Mouse (Mus musculus) small intestine, adult 2 months (tissue): ENCODE results near the gene Tcf23.

Experiments
- CTCF ChIP-seq: fragments of 200-500 bp; IDR thresholded peaks from 2 replicates; pipeline ENCODE4 v1.5.1; 2012; ENCODE audit warnings: low read depth, mild to moderate bottlenecking, control low read depth, inconsistent platforms, low read length, moderate library complexity, mixed read lengths; ENCODE audit not compliant: insufficient replicate concordance, insufficient read length; ENCODE audit errors: extremely low read depth
- POLR2A ChIP-seq: fragments of 200-500 bp; IDR thresholded peaks from 2 replicates; pipeline ENCODE4 v1.6.1; 2012; ENCODE audit warnings: low read depth, mild to moderate bottlenecking, control low read depth, inconsistent platforms, low read length, moderate library complexity

DNA sequence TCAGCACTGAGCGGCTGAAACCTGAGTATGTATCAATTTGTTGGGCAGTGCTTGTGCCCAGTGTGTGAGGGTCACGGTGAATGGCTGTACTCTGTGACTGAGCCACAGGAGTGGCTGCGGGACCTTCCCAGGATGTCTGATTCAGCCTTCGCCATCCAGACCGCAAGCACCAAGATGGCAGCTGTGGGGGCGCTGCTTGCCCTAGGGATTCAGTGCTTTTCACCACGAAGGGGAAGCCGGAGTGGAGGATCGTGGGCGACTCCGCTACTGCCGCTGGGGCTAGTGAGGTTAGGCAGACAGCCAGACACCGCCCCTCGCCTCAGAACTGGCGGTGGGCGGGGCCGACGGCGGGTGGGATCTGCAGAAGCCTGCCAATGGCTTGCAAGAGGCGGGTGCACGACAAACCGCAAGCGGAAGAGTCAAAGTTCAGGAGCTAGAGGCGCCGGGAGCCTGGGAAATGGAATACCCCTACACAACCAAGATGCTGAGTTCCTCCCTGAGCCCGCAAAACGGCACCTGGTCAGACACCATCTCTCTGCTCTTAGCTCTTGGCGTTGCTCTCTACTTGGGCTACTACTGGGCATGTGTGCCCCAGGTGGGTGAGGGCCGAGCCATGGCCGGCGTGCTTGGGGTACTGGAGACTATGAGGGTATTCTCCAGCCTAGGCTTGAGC lies 18.7 kb upstream of the Tcf23 start:
- TF ChIP-seq POLR2A (peak; percentile 79), CTCF (no peak)
